14 mouse cellular contexts compared by ENCODE assay signal in genomic region chr10:79764234-79764633, GRCm38 (mm10). TPM values are rescaled to one million over a fixed set of nuclear protein-coding genes. Genes with fewer than 3 reads are reported as not detected.
A peak's percentile ranks its signal among the peaks of the same experiment; 100 is the strongest.
DNase-seq lines count a peak whose midpoint lies in the region; ATAC-seq and TF ChIP-seq lines count a peak whose summit lies in the region.
"Had no signal": no experiment of that assay in that cellular context is flagged by ENCODE, and none has a peak within 500 bp of the region (broad histone marks: within the 10 kb centered on the region; RNA-seq: fewer than 3 reads in every experiment).

No protein-coding gene starts in this region.

- no peak for ATAC-seq in heart, postnatal 0 days (ENCODE audit: insufficient read depth, low read depth)
- no peak for ATAC-seq in midbrain, embryonic 13.5 days
- ATAC-seq in embryonic facial prominence, embryonic 14.5 days (ENCODE audit: low read depth) = no peak
- no peak for ATAC-seq in limb, embryonic 13.5 days (ENCODE audit: low FRiP score, low read depth)

- peaks cover 31% of the 10 kb centered on the region for H3K4me1 ChIP-seq in heart, postnatal 0 days (ENCODE audit: control insufficient read depth, insufficient read depth)
- H3K4me1 ChIP-seq in midbrain, embryonic 13.5 days (replicated peaks) = peaks cover 44% of the 10 kb centered on the region
- H3K4me1 ChIP-seq in midbrain, embryonic 10.5 days = peaks cover 50% of the 10 kb centered on the region
- peaks cover 20% of the 10 kb centered on the region for H3K4me1 ChIP-seq in embryonic facial prominence, embryonic 14.5 days (ENCODE audit: control insufficient read depth, insufficient read depth, low read length)
- peaks cover 29% of the 10 kb centered on the region for H3K4me1 ChIP-seq in limb, embryonic 13.5 days

- H3K27ac ChIP-seq in heart, postnatal 0 days (ENCODE audit: low read depth) = peak overlapping the region; percentile 18; the same call in 1 of the 2 replicates
- no peak overlapping the region for H3K27ac ChIP-seq in midbrain, embryonic 13.5 days
- H3K27ac ChIP-seq in midbrain, embryonic 10.5 days (replicated peaks) = no peak overlapping the region
- no peak overlapping the region for H3K27ac ChIP-seq in embryonic facial prominence, embryonic 14.5 days (replicated peaks; ENCODE audit: low read depth, low read length)
- no peak overlapping the region for H3K27ac ChIP-seq in limb, embryonic 13.5 days
- H3K27ac ChIP-seq: stomach, embryonic 15.5 days had no signal

- H3K9me3 ChIP-seq in heart, postnatal 0 days (replicated peaks; ENCODE audit: control insufficient read depth, low read length) = no peaks in the 10 kb centered on the region
- no peaks in the 10 kb centered on the region for H3K9me3 ChIP-seq in midbrain, embryonic 13.5 days
- H3K9me3 ChIP-seq in midbrain, embryonic 10.5 days (replicated peaks) = no peaks in the 10 kb centered on the region
- H3K9me3 ChIP-seq in embryonic facial prominence, embryonic 14.5 days (ENCODE audit: control insufficient read depth, low read length) = no peaks in the 10 kb centered on the region
- H3K9me3 ChIP-seq in limb, embryonic 13.5 days = no peaks in the 10 kb centered on the region
- H3K9me3 ChIP-seq: stomach, embryonic 15.5 days had no signal

- TF ChIP-seq EP300 in heart, postnatal 0 days (IDR thresholded peaks at IDR 0.05; ENCODE audit: low read depth) = no peak

- peak overlapping the region; percentile 9; the same call in 1 of the 2 replicates for H3K9ac ChIP-seq in heart, postnatal 0 days (replicated peaks; ENCODE audit: low read depth, low read length)
- H3K9ac ChIP-seq in midbrain, embryonic 13.5 days (replicated peaks) = peak overlapping the region; percentile 20; the same call in 1 of the 2 replicates
- H3K9ac ChIP-seq in embryonic facial prominence, embryonic 14.5 days (ENCODE audit: low read depth, low read length) = peak overlapping the region; percentile 25; the same call in 1 of the 2 replicates
- H3K9ac ChIP-seq in limb, embryonic 13.5 days = 0 out of 2 replicates have a peak overlapping the region, but pooled peaks have one; percentile 94
- H3K9ac ChIP-seq: stomach, embryonic 15.5 days had no signal

- no peaks in the 10 kb centered on the region for H3K27me3 ChIP-seq in heart, postnatal 0 days (ENCODE audit: control insufficient read depth, insufficient read depth, low read length)
- no peaks in the 10 kb centered on the region for H3K27me3 ChIP-seq in midbrain, embryonic 13.5 days
- no peaks in the 10 kb centered on the region for H3K27me3 ChIP-seq in midbrain, embryonic 10.5 days (ENCODE audit: low read depth, poor library complexity, severe bottlenecking)
- no peaks in the 10 kb centered on the region for H3K27me3 ChIP-seq in embryonic facial prominence, embryonic 14.5 days (replicated peaks; ENCODE audit: control insufficient read depth, insufficient read depth, low read length)
- H3K27me3 ChIP-seq in limb, embryonic 13.5 days = no peaks in the 10 kb centered on the region
- H3K27me3 ChIP-seq: stomach, embryonic 15.5 days had no signal

- 47% methylated on average over 7 of the region's 7 CpGs for WGBS in heart, postnatal 0 days
- WGBS in midbrain, embryonic 13.5 days = 93% methylated on average over 7 of the region's 7 CpGs
- WGBS in midbrain, embryonic 10.5 days = 90% methylated on average over 7 of the region's 7 CpGs
- WGBS in embryonic facial prominence, embryonic 14.5 days = 64% methylated on average over 6 of the region's 7 CpGs
- WGBS in limb, embryonic 13.5 days = 80% methylated on average over 7 of the region's 7 CpGs

- no peak for TF ChIP-seq CTCF in heart, postnatal 0 days (IDR thresholded peaks at IDR 0.05; ENCODE audit: low read depth)

- no peak overlapping the region for H3K4me3 ChIP-seq in heart, postnatal 0 days (ENCODE audit: low read depth, low read length)
- no peak overlapping the region for H3K4me3 ChIP-seq in midbrain, embryonic 13.5 days (replicated peaks)
- H3K4me3 ChIP-seq in midbrain, embryonic 10.5 days = no peak overlapping the region
- H3K4me3 ChIP-seq in embryonic facial prominence, embryonic 14.5 days (ENCODE audit: low read depth, low read length) = no peak overlapping the region
- no peak overlapping the region for H3K4me3 ChIP-seq in limb, embryonic 13.5 days
- H3K4me3 ChIP-seq: stomach, embryonic 15.5 days had no signal

- H3K36me3 ChIP-seq in heart, postnatal 0 days (replicated peaks; ENCODE audit: control insufficient read depth, insufficient read depth, low read length) = peaks cover 22% of the 10 kb centered on the region
- peaks cover 32% of the 10 kb centered on the region for H3K36me3 ChIP-seq in midbrain, embryonic 13.5 days
- peaks cover 52% of the 10 kb centered on the region for H3K36me3 ChIP-seq in midbrain, embryonic 10.5 days
- H3K36me3 ChIP-seq in embryonic facial prominence, embryonic 14.5 days (ENCODE audit: control insufficient read depth, insufficient read depth, low read length) = peaks cover 28% of the 10 kb centered on the region
- H3K36me3 ChIP-seq in limb, embryonic 13.5 days = peaks cover 42% of the 10 kb centered on the region

- no peak for DNase-seq in heart, postnatal 0 days (ENCODE audit: low spot score)
- DNase-seq in heart, postnatal 36 days = no peak
- DNase-seq in midbrain, embryonic 10.5 days (ENCODE audit: low spot score) = no peak
- DNase-seq in embryonic facial prominence, embryonic 14.5 days (ENCODE audit: low spot score) = no peak
- no peak for DNase-seq in lung, adult 18-20 months
- no peak for DNase-seq in gastrocnemius, adult 18-20 months (ENCODE audit: low spot score)
- DNase-seq: gastrocnemius, postnatal 14 days; kidney, adult 2 months; lung, postnatal 36 days had no signal

- no peak overlapping the region for H3K4me2 ChIP-seq in heart, postnatal 0 days (ENCODE audit: low read depth, low read length)
- H3K4me2 ChIP-seq in midbrain, embryonic 13.5 days (replicated peaks) = no peak overlapping the region
- no peak overlapping the region for H3K4me2 ChIP-seq in embryonic facial prominence, embryonic 14.5 days (ENCODE audit: low read depth, low read length)
- H3K4me2 ChIP-seq in limb, embryonic 13.5 days (replicated peaks) = no peak overlapping the region

- intact Hi-C loops in heart, postnatal 36 days (cut with DNase I) = loop anchor here (2.0 kb wide), 1 partner anchor 15 kb away; no protein-coding TSS in a partner anchor

RNA-seq across cellular contexts. Expression of gene Rnf126, which starts 2.5 kb away (rescaled TPM):
- total RNA-seq in heart, postnatal 0 days (2014; rRNA removed; ENCODE audit: low replicate concordance) = 38.6 and 67.5 TPM in 2 replicates
- polyA plus RNA-seq in heart, postnatal 0 days (2015; fragmentation: Nextera tagmentation; extraction: Ambion mirVana) = 35.9 and 37.6 TPM in 2 replicates
- total RNA-seq in heart, postnatal 36 days (2021) = 10 to 100 TPM; 23.6 to 24.6 TPM
- polyA plus RNA-seq in midbrain, embryonic 13.5 days (2015; fragmentation: Nextera tagmentation; extraction: Ambion mirVana) = 71.5 and 82.3 TPM in 2 replicates
- 109 and 118 TPM in 2 replicates for polyA plus RNA-seq in midbrain, embryonic 10.5 days (2016; fragmentation: Nextera tagmentation; extraction: Ambion mirVana)
- 77.5 and 78.9 TPM in 2 replicates for polyA plus RNA-seq in embryonic facial prominence, embryonic 14.5 days (2014; fragmentation: Nextera tagmentation; extraction: Ambion mirVana)
- polyA plus RNA-seq in limb, embryonic 13.5 days (2015; fragmentation: Nextera tagmentation; extraction: Ambion mirVana) = 93.0 and 95.4 TPM in 2 replicates
- 10 to 100 TPM; 49.5 to 54.5 TPM for total RNA-seq in gastrocnemius, adult 18-20 months (2021)

RNA-seq across cellular contexts. Expression of gene Fgf22, which starts 9.4 kb away (rescaled TPM):
- total RNA-seq in heart, postnatal 0 days (2014; rRNA removed; ENCODE audit: low replicate concordance) = not detected in 2 replicates
- 0.14 TPM in 1 of 2 replicates, not detected in the other for polyA plus RNA-seq in heart, postnatal 0 days (2015; fragmentation: Nextera tagmentation; extraction: Ambion mirVana)
- total RNA-seq in heart, postnatal 36 days (2021) = not detected
- 1.1 and 1.3 TPM in 2 replicates for polyA plus RNA-seq in midbrain, embryonic 13.5 days (2015; fragmentation: Nextera tagmentation; extraction: Ambion mirVana)
- 0.27 and 0.42 TPM in 2 replicates for polyA plus RNA-seq in midbrain, embryonic 10.5 days (2016; fragmentation: Nextera tagmentation; extraction: Ambion mirVana)
- polyA plus RNA-seq in embryonic facial prominence, embryonic 14.5 days (2014; fragmentation: Nextera tagmentation; extraction: Ambion mirVana) = 0.35 and 0.38 TPM in 2 replicates
- 0.34 and 0.47 TPM in 2 replicates for polyA plus RNA-seq in limb, embryonic 13.5 days (2015; fragmentation: Nextera tagmentation; extraction: Ambion mirVana)
- not detected for total RNA-seq in gastrocnemius, adult 18-20 months (2021)
- total RNA-seq: gastrocnemius, postnatal 14 days had no signal
- polyA plus RNA-seq: kidney, adult 2 months had no signal

RNA-seq across cellular contexts. Expression of gene Fstl3, which starts 12.8 kb away (rescaled TPM):
- total RNA-seq in heart, postnatal 0 days (2014; rRNA removed; ENCODE audit: low replicate concordance) = 21.4 and 28.0 TPM in 2 replicates
- 13.2 and 13.7 TPM in 2 replicates for polyA plus RNA-seq in heart, postnatal 0 days (2015; fragmentation: Nextera tagmentation; extraction: Ambion mirVana)
- total RNA-seq in heart, postnatal 36 days (2021) = 1 to 10 TPM; 4.2 to 4.3 TPM
- polyA plus RNA-seq in midbrain, embryonic 13.5 days (2015; fragmentation: Nextera tagmentation; extraction: Ambion mirVana) = 0.63 and 1.1 TPM in 2 replicates
- 1.1 and 1.8 TPM in 2 replicates for polyA plus RNA-seq in midbrain, embryonic 10.5 days (2016; fragmentation: Nextera tagmentation; extraction: Ambion mirVana)
- polyA plus RNA-seq in embryonic facial prominence, embryonic 14.5 days (2014; fragmentation: Nextera tagmentation; extraction: Ambion mirVana) = 8.3 and 10.7 TPM in 2 replicates
- 7.0 and 7.8 TPM in 2 replicates for polyA plus RNA-seq in limb, embryonic 13.5 days (2015; fragmentation: Nextera tagmentation; extraction: Ambion mirVana)
- 1 to 10 TPM; 1.2 to 1.9 TPM for total RNA-seq in gastrocnemius, adult 18-20 months (2021)

RNA-seq across cellular contexts. Expression of gene Polrmt, which starts 17.9 kb away (rescaled TPM):
- total RNA-seq in heart, postnatal 0 days (2014; rRNA removed; ENCODE audit: low replicate concordance) = 36.9 and 56.2 TPM in 2 replicates
- 25.1 and 26.3 TPM in 2 replicates for polyA plus RNA-seq in heart, postnatal 0 days (2015; fragmentation: Nextera tagmentation; extraction: Ambion mirVana)
- total RNA-seq in heart, postnatal 36 days (2021) = 10 to 100 TPM; 42.3 to 48.0 TPM
- 38.5 and 43.9 TPM in 2 replicates for polyA plus RNA-seq in midbrain, embryonic 13.5 days (2015; fragmentation: Nextera tagmentation; extraction: Ambion mirVana)
- polyA plus RNA-seq in midbrain, embryonic 10.5 days (2016; fragmentation: Nextera tagmentation; extraction: Ambion mirVana) = 48.6 and 51.7 TPM in 2 replicates
- 32.5 and 33.6 TPM in 2 replicates for polyA plus RNA-seq in embryonic facial prominence, embryonic 14.5 days (2014; fragmentation: Nextera tagmentation; extraction: Ambion mirVana)
- polyA plus RNA-seq in limb, embryonic 13.5 days (2015; fragmentation: Nextera tagmentation; extraction: Ambion mirVana) = 49.4 and 54.9 TPM in 2 replicates
- 10 to 100 TPM; 31.9 to 36.7 TPM for total RNA-seq in gastrocnemius, adult 18-20 months (2021)

RNA-seq across cellular contexts. Expression of gene Prss57, which starts 26.5 kb away (rescaled TPM):
- total RNA-seq in heart, postnatal 0 days (2014; rRNA removed; ENCODE audit: low replicate concordance) = 1.3 and 1.4 TPM in 2 replicates
- polyA plus RNA-seq in heart, postnatal 0 days (2015; fragmentation: Nextera tagmentation; extraction: Ambion mirVana) = not detected in 2 replicates
- not detected for total RNA-seq in heart, postnatal 36 days (2021)
- polyA plus RNA-seq in midbrain, embryonic 13.5 days (2015; fragmentation: Nextera tagmentation; extraction: Ambion mirVana) = not detected in 2 replicates
- 0.05 TPM in 1 of 2 replicates, not detected in the other for polyA plus RNA-seq in midbrain, embryonic 10.5 days (2016; fragmentation: Nextera tagmentation; extraction: Ambion mirVana)
- 0.16 TPM in 1 of 2 replicates, not detected in the other for polyA plus RNA-seq in embryonic facial prominence, embryonic 14.5 days (2014; fragmentation: Nextera tagmentation; extraction: Ambion mirVana)
- 0.11 TPM in 1 of 2 replicates, not detected in the other for polyA plus RNA-seq in limb, embryonic 13.5 days (2015; fragmentation: Nextera tagmentation; extraction: Ambion mirVana)
- total RNA-seq in gastrocnemius, adult 18-20 months (2021) = not detected
- total RNA-seq: gastrocnemius, postnatal 14 days had no signal
- polyA plus RNA-seq: limb, embryonic 11.5 days; neural tube, embryonic 11.5 days had no signal

Comparison
In these comparisons a context has a peak if more than half of its experiments do, and no peak if none do; other contexts are left out.
1. H3K9ac ChIP-seq: peak in every context shown above with its lines; median percentile 94 in limb, embryonic 13.5 days; 25 in embryonic facial prominence, embryonic 14.5 days; 20 in midbrain, embryonic 13.5 days; 9 in heart, postnatal 0 days.